Mouse (Mus musculus) naive thymus-derived CD4-positive, alpha-beta T cell, adult 2 months (primary cell): Measurements from ENCODE around the gene Gm29110.
"Not testable (repeated sequence)": the region's sequence is repeated elsewhere in the genome, so short reads cannot be mapped to it uniquely, and the experiment has no call there.

ENCODE experiments used
- DNase-seq: peaks from one replicate; pipeline ENCODE4 v3.0.0-alpha.2; 2011; ENCODE audit warnings: low read depth

Gene Gm29110

DNA sequence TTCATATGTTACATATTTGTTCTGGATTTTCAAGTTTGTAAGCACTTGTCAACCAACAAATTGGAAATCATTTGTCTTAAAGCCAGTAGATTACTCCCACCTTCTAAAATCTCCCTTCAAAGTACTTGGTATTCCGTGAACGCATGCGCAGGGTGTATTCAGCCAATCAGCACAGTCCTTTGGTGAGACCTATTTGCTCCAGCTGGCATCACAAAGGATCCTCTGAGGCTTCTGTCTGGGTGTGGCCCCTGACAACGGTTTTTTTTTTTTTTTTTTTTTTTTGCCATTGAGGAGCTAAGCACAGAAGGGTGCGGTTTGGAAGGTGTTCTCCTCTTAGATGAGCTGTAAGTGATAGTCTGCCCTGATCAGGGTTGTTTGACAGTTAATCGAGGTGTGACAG is at the start of gene Gm29110:
Gene Gm29110, plus strand, starts transcription at position 301 of the 400 bp plus-strand sequence.
- DNase-seq: not testable (repeated sequence)
